Mouse (Mus musculus) liver, embryonic 14.5 days (tissue): ENCODE data around the gene A930033H14Rik.

Experiments used
- CTCF ChIP-seq: IDR thresholded peaks from 2 replicates; pipeline ENCODE4 v1.5.1; 2016; ENCODE audit warnings: antibody characterized with exemption, low read depth, control low read depth
- EP300 ChIP-seq: IDR thresholded peaks from 2 replicates; pipeline ENCODE4 v1.6.1; 2016; ENCODE audit warnings: antibody characterized with exemption, low read depth

DNA sequence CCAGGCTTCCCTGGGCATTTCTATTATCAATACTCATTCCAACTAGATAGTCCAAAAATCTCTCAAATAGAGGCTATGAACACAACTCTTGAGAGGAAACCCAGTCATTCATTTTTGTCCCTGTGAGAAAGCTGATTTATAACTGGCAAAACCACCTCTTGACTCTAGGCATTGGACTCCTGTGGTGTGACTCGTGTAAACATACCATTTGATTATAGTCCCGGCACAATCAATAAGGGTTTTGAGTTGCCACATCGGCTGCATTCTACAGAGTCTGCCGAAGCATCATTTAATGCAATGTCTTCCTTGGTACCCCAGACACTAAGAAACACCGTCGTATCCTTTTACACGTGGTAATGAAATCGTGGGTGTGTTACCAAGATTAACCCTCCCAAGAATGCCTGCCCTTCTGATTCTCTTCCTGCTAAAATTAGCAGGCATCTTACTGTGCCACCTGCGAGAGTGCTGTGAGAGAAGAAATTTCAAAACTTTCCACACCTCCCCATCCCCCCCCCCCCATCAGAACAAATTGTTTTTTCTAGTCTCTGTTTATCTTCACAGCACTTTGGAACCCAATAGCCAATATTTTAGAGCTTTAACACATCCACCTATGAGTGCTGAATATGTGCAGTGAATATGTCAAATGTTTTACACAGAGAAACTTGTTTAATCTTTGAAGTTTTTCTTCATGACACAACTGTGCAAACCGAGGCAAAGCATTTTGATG is 22.3 kb downstream of the A930033H14Rik start:
- TF ChIP-seq CTCF (no peak), EP300 (no peak)
